Mouse (Mus musculus): ENCODE results near the gene Ablim2. TPM values are rescaled to one million over a fixed set of nuclear protein-coding genes. Genes with fewer than 3 reads are reported as not detected.

Ablim2 gene
- total RNA-seq, 1 experiment: 1.6 TPM

- Histone ChIP-seq H3K4me1 (ENCODE audit: control insufficient read depth in 2 of 2, insufficient read depth in 2 of 2, low read length in 2 of 2, poor library complexity in 1 of 2) (peaks cover 0 to 5% of the 10 kb centered on the region in 2 experiments; a peak in 2 of 4 replicates), H3K9ac (ENCODE audit: insufficient read depth, low read depth, low read length, poor library complexity, severe bottlenecking) (peak overlapping the region; percentile 36; the same call in 1 of the 2 replicates), H3K9me3 (ENCODE audit: control insufficient read depth, insufficient read depth, low read depth, low read length) (no peaks in the 10 kb centered on the region), H3K4me3 (ENCODE audit: insufficient read depth in 1 of 2, low read depth in 1 of 2, low read length in 2 of 2, poor library complexity in 1 of 2, severe bottlenecking in 1 of 2) (peak overlapping the region; percentile 68 to 77; a peak in 3 of 4 replicates), H3K36me3 (ENCODE audit: control insufficient read depth, insufficient read depth, low read length, poor library complexity, severe bottlenecking) (no peaks in the 10 kb centered on the region), H3K27ac (ENCODE audit: insufficient read depth, low read depth, low read length, poor library complexity, severe bottlenecking) (no peak overlapping the region)
- no peak for DNase-seq (ENCODE audit: low read depth, low spot score)
- TF ChIP-seq CHD2 (IDR thresholded peaks at IDR 0.05; ENCODE audit: low read depth, low read length) (no peak), ZC3H11A (IDR thresholded peaks at IDR 0.05; ENCODE audit: borderline replicate concordance, low read depth, low read length) (no peak), MAFK (IDR thresholded peaks at IDR 0.05; ENCODE audit: insufficient read depth, low read depth, low read length) (no peak), HCFC1 (IDR thresholded peaks at IDR 0.05; ENCODE audit: borderline replicate concordance, insufficient read depth, low read length) (no peak), ZNF384 (IDR thresholded peaks at IDR 0.05; ENCODE audit: low read depth, low read length) (no peak)
- in situ Hi-C loops (cut with MboI; ENCODE audit: low sequenced_read_pairs in 2 of 2, unreplicated experiment in 2 of 2): no loop called here
Observed at GRCm38 (mm10) chr5:35894295-35895047, 136.8 kb downstream of the Ablim2 start.

GRCm38 (mm10) chr5:35895926-35896325 is 138.2 kb downstream of the Ablim2 start:
- no peaks in the 10 kb centered on the region for H3K9me3 ChIP-seq (ENCODE audit: control insufficient read depth, insufficient read depth, low read depth, low read length)
- peaks cover 0 to 16% of the 10 kb centered on the region in 2 experiments; a peak in 2 of 4 replicates for H3K4me1 ChIP-seq (ENCODE audit: control insufficient read depth in 2 of 2, insufficient read depth in 2 of 2, low read length in 2 of 2, poor library complexity in 1 of 2)
- H3K9ac ChIP-seq (ENCODE audit: insufficient read depth, low read depth, low read length, poor library complexity, severe bottlenecking): no peak overlapping the region
- no peak for DNase-seq (ENCODE audit: low read depth, low spot score)
- in situ Hi-C loops (cut with MboI; ENCODE audit: low sequenced_read_pairs in 2 of 2, unreplicated experiment in 2 of 2): no loop called here
- TF ChIP-seq ZC3H11A (IDR thresholded peaks at IDR 0.05; ENCODE audit: borderline replicate concordance, low read depth, low read length): no peak
- no peak for TF ChIP-seq ZNF384 (IDR thresholded peaks at IDR 0.05; ENCODE audit: low read depth, low read length)
- no peak for TF ChIP-seq MAFK (IDR thresholded peaks at IDR 0.05; ENCODE audit: insufficient read depth, low read depth, low read length)
- TF ChIP-seq CHD2 (IDR thresholded peaks at IDR 0.05; ENCODE audit: low read depth, low read length): no peak
- no peak overlapping the region for H3K4me3 ChIP-seq (ENCODE audit: insufficient read depth in 1 of 2, low read depth in 1 of 2, low read length in 2 of 2, poor library complexity in 1 of 2, severe bottlenecking in 1 of 2)
- no peak overlapping the region for H3K27ac ChIP-seq (ENCODE audit: insufficient read depth, low read depth, low read length, poor library complexity, severe bottlenecking)
- no peaks in the 10 kb centered on the region for H3K36me3 ChIP-seq (ENCODE audit: control insufficient read depth, insufficient read depth, low read length, poor library complexity, severe bottlenecking)

- DNase-seq (ENCODE audit: low read depth, low spot score): no peak
- H3K4me3 ChIP-seq (ENCODE audit: insufficient read depth in 1 of 2, low read depth in 1 of 2, low read length in 2 of 2, poor library complexity in 1 of 2, severe bottlenecking in 1 of 2): no peak overlapping the region
- no peaks in the 10 kb centered on the region for H3K36me3 ChIP-seq (ENCODE audit: control insufficient read depth, insufficient read depth, low read length, poor library complexity, severe bottlenecking)
- H3K4me1 ChIP-seq (ENCODE audit: control insufficient read depth in 2 of 2, insufficient read depth in 2 of 2, low read length in 2 of 2, poor library complexity in 1 of 2): peaks cover 0 to 17% of the 10 kb centered on the region in 2 experiments; a peak in 2 of 4 replicates
- no peak overlapping the region for H3K27ac ChIP-seq (ENCODE audit: insufficient read depth, low read depth, low read length, poor library complexity, severe bottlenecking)
- no peak overlapping the region for H3K9ac ChIP-seq (ENCODE audit: insufficient read depth, low read depth, low read length, poor library complexity, severe bottlenecking)
- TF ChIP-seq MAFK (IDR thresholded peaks at IDR 0.05; ENCODE audit: insufficient read depth, low read depth, low read length): no peak
- no peaks in the 10 kb centered on the region for H3K9me3 ChIP-seq (ENCODE audit: control insufficient read depth, insufficient read depth, low read depth, low read length)
- in situ Hi-C loops (cut with MboI; ENCODE audit: low sequenced_read_pairs in 2 of 2, unreplicated experiment in 2 of 2): no loop called here
Observed at GRCm38 (mm10) chr5:35896556-35896955, 138.9 kb downstream of the Ablim2 start.

- no peak overlapping the region for H3K27ac ChIP-seq (ENCODE audit: insufficient read depth, low read depth, low read length, poor library complexity, severe bottlenecking)
- DNase-seq (ENCODE audit: low read depth, low spot score): no peak
- TF ChIP-seq MAFK (IDR thresholded peaks at IDR 0.05; ENCODE audit: insufficient read depth, low read depth, low read length) (no peak), ZC3H11A (IDR thresholded peaks at IDR 0.05; ENCODE audit: borderline replicate concordance, low read depth, low read length) (no peak), CHD2 (IDR thresholded peaks at IDR 0.05; ENCODE audit: low read depth, low read length) (no peak)
- H3K36me3 ChIP-seq (ENCODE audit: control insufficient read depth, insufficient read depth, low read length, poor library complexity, severe bottlenecking): no peaks in the 10 kb centered on the region
- H3K4me3 ChIP-seq (ENCODE audit: insufficient read depth in 1 of 2, low read depth in 1 of 2, low read length in 2 of 2, poor library complexity in 1 of 2, severe bottlenecking in 1 of 2): no peak overlapping the region
- H3K9me3 ChIP-seq (ENCODE audit: control insufficient read depth, insufficient read depth, low read depth, low read length): no peaks in the 10 kb centered on the region
- H3K4me1 ChIP-seq (ENCODE audit: control insufficient read depth in 2 of 2, insufficient read depth in 2 of 2, low read length in 2 of 2, poor library complexity in 1 of 2): peaks cover 0 to 17% of the 10 kb centered on the region in 2 experiments; a peak in 2 of 4 replicates
- H3K9ac ChIP-seq (ENCODE audit: insufficient read depth, low read depth, low read length, poor library complexity, severe bottlenecking): no peak overlapping the region
- in situ Hi-C loops (cut with MboI; ENCODE audit: low sequenced_read_pairs in 2 of 2, unreplicated experiment in 2 of 2): no loop called here
Observed at GRCm38 (mm10) chr5:35897147-35897546, 139.5 kb downstream of the Ablim2 start.

GRCm38 (mm10) chr5:35898114-35898513 is 140.4 kb downstream of the Ablim2 start:
- in situ Hi-C loops (cut with MboI; ENCODE audit: low sequenced_read_pairs in 2 of 2, unreplicated experiment in 2 of 2): no loop called here
- no peak for DNase-seq (ENCODE audit: low read depth, low spot score)
- peaks cover 0 to 17% of the 10 kb centered on the region in 2 experiments; a peak in 2 of 4 replicates for H3K4me1 ChIP-seq (ENCODE audit: control insufficient read depth in 2 of 2, insufficient read depth in 2 of 2, low read length in 2 of 2, poor library complexity in 1 of 2)
- TF ChIP-seq ZNF384 (IDR thresholded peaks at IDR 0.05; ENCODE audit: low read depth, low read length) (no peak), MAFK (IDR thresholded peaks at IDR 0.05; ENCODE audit: insufficient read depth, low read depth, low read length) (no peak), ZC3H11A (IDR thresholded peaks at IDR 0.05; ENCODE audit: borderline replicate concordance, low read depth, low read length) (no peak), CHD2 (IDR thresholded peaks at IDR 0.05; ENCODE audit: low read depth, low read length) (no peak), HCFC1 (IDR thresholded peaks at IDR 0.05; ENCODE audit: borderline replicate concordance, insufficient read depth, low read length) (no peak)
- H3K27ac ChIP-seq (ENCODE audit: insufficient read depth, low read depth, low read length, poor library complexity, severe bottlenecking): no peak overlapping the region
- no peak overlapping the region for H3K4me3 ChIP-seq (ENCODE audit: insufficient read depth in 1 of 2, low read depth in 1 of 2, low read length in 2 of 2, poor library complexity in 1 of 2, severe bottlenecking in 1 of 2)
- no peaks in the 10 kb centered on the region for H3K9me3 ChIP-seq (ENCODE audit: control insufficient read depth, insufficient read depth, low read depth, low read length)
- no peaks in the 10 kb centered on the region for H3K36me3 ChIP-seq (ENCODE audit: control insufficient read depth, insufficient read depth, low read length, poor library complexity, severe bottlenecking)
- H3K9ac ChIP-seq (ENCODE audit: insufficient read depth, low read depth, low read length, poor library complexity, severe bottlenecking): no peak overlapping the region
